Mouse (Mus musculus) splenic B cell, adult 2 months (primary cell): ENCODE measurements at regions not wholly inside any gene's neighbourhood (a gene's known extent, or its start where the extent isn't known, plus 50 kb on each side); places are given as distances from the start of the nearest gene placed in this dataset.
"Not testable (repeated sequence)": the region's sequence is repeated elsewhere in the genome, so short reads cannot be mapped to it uniquely, and the experiment has no call there.

Experiments used
- DNase-seq: peaks from one replicate; pipeline ENCODE4 v3.0.0-alpha.2; 2011; ENCODE audit warnings: low read depth, low spot score
- H3K27me3 ChIP-seq: 2 replicates; pipeline ENCODE4 v1.6.1; 2012; ENCODE audit warnings: mild to moderate bottlenecking, low read length, moderate library complexity, mixed read lengths; ENCODE audit not compliant: control insufficient read depth, poor library complexity, insufficient read depth, severe bottlenecking
- H3K36me3 ChIP-seq: 2 replicates; pipeline ENCODE4 v1.6.1; 2012; ENCODE audit warnings: mild to moderate bottlenecking, low read length, moderate library complexity, mixed read lengths; ENCODE audit not compliant: control insufficient read depth, poor library complexity, insufficient read depth, severe bottlenecking

GRCm38 (mm10) chr16:77787025-77787424 lies 185.1 kb upstream of the Gm11146 start:
- no peaks in the 10 kb centered on the region for H3K36me3 ChIP-seq
- no peak for DNase-seq
- H3K27me3 ChIP-seq, result no peaks in the 10 kb centered on the region

GRCm38 (mm10) chr16:77779019-77779418 lies 177.1 kb upstream of the Gm11146 start:
- Histone ChIP-seq H3K36me3 (no peaks in the 10 kb centered on the region), H3K27me3 (no peaks in the 10 kb centered on the region)
- no peak for DNase-seq

GRCm38 (mm10) chr16:77772075-77772474 lies 170.2 kb upstream of the Gm11146 start:
- Histone ChIP-seq H3K27me3 (no peaks in the 10 kb centered on the region), H3K36me3 (no peaks in the 10 kb centered on the region)
- DNase-seq, result no peak

- no peaks in the 10 kb centered on the region for H3K27me3 ChIP-seq
- DNase-seq, result no peak
- H3K36me3 ChIP-seq, result no peaks in the 10 kb centered on the region
Observed at GRCm38 (mm10) chr16:77760926-77761347, 159.0 kb upstream of the Gm11146 start.

- H3K36me3 ChIP-seq, result no peaks in the 10 kb centered on the region
- no peaks in the 10 kb centered on the region for H3K27me3 ChIP-seq
- no peak for DNase-seq
Observed at GRCm38 (mm10) chr16:77760479-77760878, 158.6 kb upstream of the Gm11146 start.

- DNase-seq, result no peak
- no peaks in the 10 kb centered on the region for H3K36me3 ChIP-seq
- no peaks in the 10 kb centered on the region for H3K27me3 ChIP-seq
Observed at GRCm38 (mm10) chr16:77759997-77760396, 158.1 kb upstream of the Gm11146 start.

- H3K36me3 ChIP-seq, result no peaks in the 10 kb centered on the region
- H3K27me3 ChIP-seq, result no peaks in the 10 kb centered on the region
- no peak for DNase-seq
Observed at GRCm38 (mm10) chr16:77754882-77755281, 153.0 kb upstream of the Gm11146 start.

GRCm38 (mm10) chr16:77749474-77749873 lies 147.6 kb upstream of the Gm11146 start:
- no peak for DNase-seq
- no peaks in the 10 kb centered on the region for H3K27me3 ChIP-seq

GRCm38 (mm10) chr16:77743838-77744237 lies 141.9 kb upstream of the Gm11146 start:
- no peak for DNase-seq

More at GRCm38 (mm10) chr16:77749474-77749873, 147.6 kb upstream of the Gm11146 start:
- H3K36me3 ChIP-seq, result no peaks in the 10 kb centered on the region

GRCm38 (mm10) chr16:77738821-77739220 lies 136.9 kb upstream of the Gm11146 start:
- no peak for DNase-seq
- no peaks in the 10 kb centered on the region for H3K27me3 ChIP-seq
- no peaks in the 10 kb centered on the region for H3K36me3 ChIP-seq

More at GRCm38 (mm10) chr16:77743838-77744237, 141.9 kb upstream of the Gm11146 start:
- Histone ChIP-seq H3K27me3 (no peaks in the 10 kb centered on the region), H3K36me3 (no peaks in the 10 kb centered on the region)

- Histone ChIP-seq H3K36me3 (no peaks in the 10 kb centered on the region), H3K27me3 (no peaks in the 10 kb centered on the region)
- no peak for DNase-seq
Observed at GRCm38 (mm10) chr16:77719377-77719776, 117.5 kb upstream of the Gm11146 start.

- H3K36me3 ChIP-seq, DNase-seq: not testable (repeated sequence)
Observed at GRCm38 (mm10) chr16:77717766-77718165, 115.9 kb upstream of the Gm11146 start.

GRCm38 (mm10) chr16:77704726-77705125 lies 102.8 kb upstream of the Gm11146 start:
- Histone ChIP-seq H3K36me3 (no peaks in the 10 kb centered on the region), H3K27me3 (no peaks in the 10 kb centered on the region)
- DNase-seq, result no peak

More at GRCm38 (mm10) chr16:77717766-77718165, 115.9 kb upstream of the Gm11146 start:
- H3K27me3 ChIP-seq, result not testable (repeated sequence)

- Histone ChIP-seq H3K36me3 (no peaks in the 10 kb centered on the region), H3K27me3 (no peaks in the 10 kb centered on the region)
- no peak for DNase-seq
Observed at GRCm38 (mm10) chr16:77695443-77695842, 93.5 kb upstream of the Gm11146 start.

GRCm38 (mm10) chr16:77687056-77687839 lies 85.4 kb upstream of the Gm11146 start:
- no peaks in the 10 kb centered on the region for H3K36me3 ChIP-seq
- H3K27me3 ChIP-seq, result no peaks in the 10 kb centered on the region
- no peak for DNase-seq
